Mouse (Mus musculus): ENCODE results near the gene Mcm6. TPM values are rescaled to one million over a fixed set of nuclear protein-coding genes. Genes with fewer than 3 reads are reported as not detected.

The Mcm6 gene
- polyA plus RNA-seq, 1 experiment from 2014 or later, result 308 TPM

- no peak for ATAC-seq (ENCODE audit: low FRiP score, low TSS enrichment)
Observed at GRCm38 (mm10) chr1:128282924-128283323, 76.5 kb downstream of the Mcm6 start.

GRCm38 (mm10) chr1:128281753-128282152, 77.7 kb downstream of the Mcm6 start:
- Histone ChIP-seq H3K9me3 (ENCODE audit: control insufficient read depth, low read length) (peaks cover 8% of the 10 kb centered on the region; the same call in 1 of the 2 replicates), H3K4me1 (ENCODE audit: control insufficient read depth, insufficient read depth, low read length) (no peaks in the 10 kb centered on the region), H3K36me3 (ENCODE audit: control insufficient read depth, insufficient read depth, low read length) (peaks cover 35% of the 10 kb centered on the region), H3K9ac (ENCODE audit: low read depth, low read length) (no peak overlapping the region), H3K27ac (ENCODE audit: low read depth, low read length) (no peak overlapping the region), H3K4me3 (ENCODE audit: low read length) (no peak overlapping the region), H3K4me2 (replicated peaks; ENCODE audit: low read depth, low read length) (no peak overlapping the region), H3K27me3 (ENCODE audit: control insufficient read depth, insufficient read depth, low read length) (no peaks in the 10 kb centered on the region)
- ATAC-seq (ENCODE audit: low FRiP score, low TSS enrichment), result no peak
- WGBS, result 96% methylated on average over 3 of the region's 3 CpGs

More at GRCm38 (mm10) chr1:128282924-128283323, 76.5 kb downstream of the Mcm6 start:
- H3K9me3 ChIP-seq (ENCODE audit: control insufficient read depth, low read length), result peaks cover 8% of the 10 kb centered on the region; the same call in 1 of the 2 replicates
- 91% methylated on average over 3 of the region's 3 CpGs for WGBS
- H3K27ac ChIP-seq (ENCODE audit: low read depth, low read length), result no peak overlapping the region
- H3K4me3 ChIP-seq (ENCODE audit: low read length), result no peak overlapping the region
- no peak overlapping the region for H3K9ac ChIP-seq (ENCODE audit: low read depth, low read length)
- peaks cover 23% of the 10 kb centered on the region for H3K36me3 ChIP-seq (ENCODE audit: control insufficient read depth, insufficient read depth, low read length)
- no peaks in the 10 kb centered on the region for H3K27me3 ChIP-seq (ENCODE audit: control insufficient read depth, insufficient read depth, low read length)
- no peak overlapping the region for H3K4me2 ChIP-seq (replicated peaks; ENCODE audit: low read depth, low read length)
- H3K4me1 ChIP-seq (ENCODE audit: control insufficient read depth, insufficient read depth, low read length), result no peaks in the 10 kb centered on the region

Other genes with a start within 250 kb of the Mcm6 start
- 56.4 and 60.9 TPM in 2 replicates for gene Ubxn4, start 115.7 kb downstream of the Mcm6 start, polyA plus RNA-seq (2014; fragmentation: Nextera tagmentation; extraction: Ambion mirVana)
- gene Lct, start 31.3 kb downstream of the Mcm6 start, polyA plus RNA-seq (2014; fragmentation: Nextera tagmentation; extraction: Ambion mirVana), result 0.26 and 0.46 TPM in 2 replicates
- gene Dars, start 57.7 kb upstream of the Mcm6 start, polyA plus RNA-seq (2014; fragmentation: Nextera tagmentation; extraction: Ambion mirVana), result 108 and 150 TPM in 2 replicates
- 10.7 and 13.8 TPM in 2 replicates for gene Cxcr4, start 232.6 kb upstream of the Mcm6 start, polyA plus RNA-seq (2014; fragmentation: Nextera tagmentation; extraction: Ambion mirVana)

Data from kidney, embryonic 14.5 days (tissue).